Mouse (Mus musculus): Measurements from ENCODE around the gene Ssh2. TPM values are rescaled to one million over a fixed set of nuclear protein-coding genes. Genes with fewer than 3 reads are reported as not detected.

Ssh2 gene
- polyA plus RNA-seq, 2 experiments = 7.7 to 10.0 TPM

- Histone ChIP-seq H3K4me3 (replicated peaks; ENCODE audit: low read length) (no peak overlapping the region), H3K9ac (ENCODE audit: low read depth, low read length, severe bottlenecking) (no peak overlapping the region), H3K9me3 (ENCODE audit: control insufficient read depth, low read length) (no peaks in the 10 kb centered on the region), H3K4me1 (ENCODE audit: control insufficient read depth, insufficient read depth, low read length) (no peaks in the 10 kb centered on the region), H3K27me3 (ENCODE audit: control insufficient read depth, insufficient read depth, low read length) (no peaks in the 10 kb centered on the region), H3K36me3 (ENCODE audit: control insufficient read depth, insufficient read depth, low read length) (no peaks in the 10 kb centered on the region), H3K4me2 (replicated peaks; ENCODE audit: low read depth, low read length, severe bottlenecking) (no peak overlapping the region), H3K27ac (replicated peaks; ENCODE audit: low read depth, low read length) (no peak overlapping the region)
- WGBS = 62% methylated on average over 5 of the region's 5 CpGs
- no peak for DNase-seq (ENCODE audit: low spot score)
- no peak for TF ChIP-seq POLR2A (IDR thresholded peaks at IDR 0.05; ENCODE audit: borderline replicate concordance, extremely low read depth, insufficient read depth, insufficient read length)
- no peak for ATAC-seq (ENCODE audit: low FRiP score, low read depth)
Measured at GRCm38 (mm10) chr11:77181528-77181927, 34.6 kb upstream of the Ssh2 start.

- H3K4me3 ChIP-seq (replicated peaks; ENCODE audit: low read length) = no peak overlapping the region
- WGBS = 64% methylated on average over 2 of the region's 2 CpGs
- H3K9ac ChIP-seq (ENCODE audit: low read depth, low read length, severe bottlenecking) = no peak overlapping the region
- H3K36me3 ChIP-seq (ENCODE audit: control insufficient read depth, insufficient read depth, low read length) = no peaks in the 10 kb centered on the region
- DNase-seq (ENCODE audit: low spot score) (no peak), ATAC-seq (ENCODE audit: low FRiP score, low read depth) (no peak)
- no peak for TF ChIP-seq POLR2A (IDR thresholded peaks at IDR 0.05; ENCODE audit: borderline replicate concordance, extremely low read depth, insufficient read depth, insufficient read length)
- H3K4me1 ChIP-seq (ENCODE audit: control insufficient read depth, insufficient read depth, low read length) = no peaks in the 10 kb centered on the region
- H3K27me3 ChIP-seq (ENCODE audit: control insufficient read depth, insufficient read depth, low read length) = no peaks in the 10 kb centered on the region
- H3K27ac ChIP-seq (replicated peaks; ENCODE audit: low read depth, low read length) = no peak overlapping the region
- no peaks in the 10 kb centered on the region for H3K9me3 ChIP-seq (ENCODE audit: control insufficient read depth, low read length)
- no peak overlapping the region for H3K4me2 ChIP-seq (replicated peaks; ENCODE audit: low read depth, low read length, severe bottlenecking)
Measured at GRCm38 (mm10) chr11:77182041-77182440, 34.0 kb upstream of the Ssh2 start.

GRCm38 (mm10) chr11:77182616-77183015 lies 33.5 kb upstream of the Ssh2 start:
- 53% methylated on average over 2 of the region's 2 CpGs for WGBS
- H3K27ac ChIP-seq (replicated peaks; ENCODE audit: low read depth, low read length) = no peak overlapping the region
- no peak overlapping the region for H3K4me3 ChIP-seq (replicated peaks; ENCODE audit: low read length)
- TF ChIP-seq POLR2A (IDR thresholded peaks at IDR 0.05; ENCODE audit: borderline replicate concordance, extremely low read depth, insufficient read depth, insufficient read length) = no peak
- ATAC-seq (ENCODE audit: low FRiP score, low read depth) (no peak), DNase-seq (ENCODE audit: low spot score) (no peak)
- H3K4me1 ChIP-seq (ENCODE audit: control insufficient read depth, insufficient read depth, low read length) = no peaks in the 10 kb centered on the region
- no peaks in the 10 kb centered on the region for H3K9me3 ChIP-seq (ENCODE audit: control insufficient read depth, low read length)
- no peak overlapping the region for H3K4me2 ChIP-seq (replicated peaks; ENCODE audit: low read depth, low read length, severe bottlenecking)
- H3K36me3 ChIP-seq (ENCODE audit: control insufficient read depth, insufficient read depth, low read length) = no peaks in the 10 kb centered on the region
- no peak overlapping the region for H3K9ac ChIP-seq (ENCODE audit: low read depth, low read length, severe bottlenecking)
- no peaks in the 10 kb centered on the region for H3K27me3 ChIP-seq (ENCODE audit: control insufficient read depth, insufficient read depth, low read length)

- Histone ChIP-seq H3K9me3 (ENCODE audit: control insufficient read depth, low read length) (no peaks in the 10 kb centered on the region), H3K9ac (ENCODE audit: low read depth, low read length, severe bottlenecking) (no peak overlapping the region), H3K4me2 (replicated peaks; ENCODE audit: low read depth, low read length, severe bottlenecking) (no peak overlapping the region), H3K4me3 (replicated peaks; ENCODE audit: low read length) (no peak overlapping the region), H3K36me3 (ENCODE audit: control insufficient read depth, insufficient read depth, low read length) (no peaks in the 10 kb centered on the region), H3K27ac (replicated peaks; ENCODE audit: low read depth, low read length) (no peak overlapping the region), H3K4me1 (ENCODE audit: control insufficient read depth, insufficient read depth, low read length) (no peaks in the 10 kb centered on the region), H3K27me3 (ENCODE audit: control insufficient read depth, insufficient read depth, low read length) (no peaks in the 10 kb centered on the region)
- WGBS = 63% methylated on average over 2 of the region's 2 CpGs
- ATAC-seq (ENCODE audit: low FRiP score, low read depth) (no peak), DNase-seq (ENCODE audit: low spot score) (no peak)
- TF ChIP-seq POLR2A (IDR thresholded peaks at IDR 0.05; ENCODE audit: borderline replicate concordance, extremely low read depth, insufficient read depth, insufficient read length) = no peak
Measured at GRCm38 (mm10) chr11:77184926-77185325, 31.2 kb upstream of the Ssh2 start.

- H3K4me3 ChIP-seq (replicated peaks; ENCODE audit: low read length) = no peak within 1 kb of the TSS
- no peaks in the 10 kb centered on the region for H3K36me3 ChIP-seq (ENCODE audit: control insufficient read depth, insufficient read depth, low read length)
- DNase-seq (ENCODE audit: low spot score) (no peak), ATAC-seq (ENCODE audit: low FRiP score, low read depth) (no peak)
- no peaks in the 10 kb centered on the region for H3K9me3 ChIP-seq (ENCODE audit: control insufficient read depth, low read length)
- no peak for TF ChIP-seq POLR2A (IDR thresholded peaks at IDR 0.05; ENCODE audit: borderline replicate concordance, extremely low read depth, insufficient read depth, insufficient read length)
- no peak within 1 kb of the TSS for H3K4me2 ChIP-seq (replicated peaks; ENCODE audit: low read depth, low read length, severe bottlenecking)
- WGBS = 84% methylated on average over 6 of the region's 6 CpGs
- no peaks in the 10 kb centered on the region for H3K27me3 ChIP-seq (ENCODE audit: control insufficient read depth, insufficient read depth, low read length)
- no peak within 1 kb of the TSS for H3K27ac ChIP-seq (replicated peaks; ENCODE audit: low read depth, low read length)
- H3K4me1 ChIP-seq (ENCODE audit: control insufficient read depth, insufficient read depth, low read length) = peaks cover 5% of the 10 kb centered on the region
- no peak within 1 kb of the TSS for H3K9ac ChIP-seq (ENCODE audit: low read depth, low read length, severe bottlenecking)
Measured at GRCm38 (mm10) chr11:77188868-77189267, 27.2 kb upstream of the Ssh2 start, which contains the start of gene Efcab5. Gene Efcab5 (minus strand): TSS chr11:77188968.

DNA sequence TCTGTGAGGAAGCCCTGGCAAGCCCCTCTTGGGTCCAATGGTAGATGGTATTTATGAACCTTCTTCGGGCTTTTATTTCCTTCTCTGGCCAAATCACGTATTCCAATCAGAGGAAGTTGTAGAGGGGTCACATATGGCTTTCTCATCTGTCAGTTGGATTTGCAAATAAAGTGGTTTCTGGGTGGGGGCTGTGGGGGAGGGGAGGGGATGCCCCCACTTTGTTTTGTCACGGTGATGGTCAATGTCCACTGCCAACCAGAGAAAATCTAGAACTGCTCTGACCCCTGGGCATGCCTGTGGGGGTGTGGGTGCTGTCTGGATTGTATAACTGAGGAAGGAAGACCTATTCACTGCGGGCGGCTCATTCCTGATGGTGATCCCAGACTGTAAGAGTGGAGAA lies 22.7 kb upstream of the Ssh2 start:
- DNase-seq (ENCODE audit: low spot score) (no peak), ATAC-seq (ENCODE audit: low FRiP score, low read depth) (no peak)
- Histone ChIP-seq H3K9me3 (ENCODE audit: control insufficient read depth, low read length) (no peaks in the 10 kb centered on the region), H3K9ac (ENCODE audit: low read depth, low read length, severe bottlenecking) (no peak overlapping the region), H3K4me3 (replicated peaks; ENCODE audit: low read length) (no peak overlapping the region), H3K27me3 (ENCODE audit: control insufficient read depth, insufficient read depth, low read length) (no peaks in the 10 kb centered on the region), H3K4me2 (replicated peaks; ENCODE audit: low read depth, low read length, severe bottlenecking) (no peak overlapping the region), H3K27ac (replicated peaks; ENCODE audit: low read depth, low read length) (no peak overlapping the region), H3K36me3 (ENCODE audit: control insufficient read depth, insufficient read depth, low read length) (no peaks in the 10 kb centered on the region), H3K4me1 (ENCODE audit: control insufficient read depth, insufficient read depth, low read length) (peaks cover 16% of the 10 kb centered on the region)
- TF ChIP-seq POLR2A (IDR thresholded peaks at IDR 0.05; ENCODE audit: borderline replicate concordance, extremely low read depth, insufficient read depth, insufficient read length) = no peak
- WGBS = 64% methylated on average over 5 of the region's 5 CpGs
